Mouse (Mus musculus): ENCODE data around the gene Nol11.

Gene Nol11

DNA sequence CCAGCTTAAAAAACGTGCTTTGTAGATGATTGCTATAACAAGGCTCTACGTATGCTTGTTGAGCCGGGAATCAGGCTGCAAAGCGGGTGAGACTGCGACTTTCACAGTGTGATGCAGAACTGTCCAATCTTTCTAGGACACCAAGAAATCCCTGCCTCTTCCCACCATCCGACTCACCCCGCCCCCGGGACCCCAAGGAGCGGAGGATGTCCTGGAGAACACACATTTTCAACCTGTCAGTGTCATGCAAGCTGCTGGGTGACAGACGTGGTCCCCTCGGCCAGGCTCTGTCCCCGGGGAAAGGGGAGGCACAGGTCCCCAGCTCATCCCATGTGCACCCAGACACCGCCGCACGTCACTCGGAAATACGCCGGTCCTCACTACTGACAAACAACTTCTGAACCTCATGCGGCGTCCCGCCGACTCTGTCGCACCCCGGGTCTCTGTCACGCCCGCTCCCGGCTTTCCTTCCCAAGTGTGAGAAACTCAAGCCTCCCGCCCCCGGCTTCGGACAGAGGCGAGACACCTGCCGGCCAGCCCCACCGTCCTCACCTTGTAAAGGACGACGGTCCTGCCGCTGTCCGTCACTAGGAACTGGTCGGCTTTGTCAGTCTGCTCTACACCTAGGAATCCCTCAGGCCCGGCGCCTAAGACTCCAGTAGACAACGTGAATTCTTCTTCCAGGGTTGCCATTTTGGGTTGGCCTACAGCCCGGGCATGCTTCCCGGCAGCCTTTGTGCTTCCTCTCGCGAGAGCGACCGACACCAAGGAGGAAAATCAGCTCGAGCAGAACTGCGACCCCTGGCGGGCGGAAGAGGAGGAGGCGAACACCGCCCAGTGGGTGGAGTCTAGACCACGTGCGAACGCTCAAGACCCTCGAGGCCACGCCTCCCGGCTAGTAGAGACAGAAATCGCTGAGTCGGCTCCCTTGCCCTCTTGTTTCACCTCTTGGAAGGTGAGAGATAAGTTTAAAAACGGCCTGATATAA is at the start of gene Nol11:
Gene Nol11 (minus strand): TSS at position 817 of the 988 bp plus-strand sequence.
- Histone ChIP-seq H3K36me3 (ENCODE audit: control insufficient read depth, insufficient read depth, low read length, poor library complexity, severe bottlenecking) (peaks cover 5% of the 10 kb centered on the region; the same call in 1 of the 2 replicates), H3K27me3 (ENCODE audit: control insufficient read depth, insufficient read depth, low read length, poor library complexity, severe bottlenecking) (no peaks in the 10 kb centered on the region)
- DNase-seq (ENCODE audit: low read depth, low spot score), result peak; percentile 99

DNA sequence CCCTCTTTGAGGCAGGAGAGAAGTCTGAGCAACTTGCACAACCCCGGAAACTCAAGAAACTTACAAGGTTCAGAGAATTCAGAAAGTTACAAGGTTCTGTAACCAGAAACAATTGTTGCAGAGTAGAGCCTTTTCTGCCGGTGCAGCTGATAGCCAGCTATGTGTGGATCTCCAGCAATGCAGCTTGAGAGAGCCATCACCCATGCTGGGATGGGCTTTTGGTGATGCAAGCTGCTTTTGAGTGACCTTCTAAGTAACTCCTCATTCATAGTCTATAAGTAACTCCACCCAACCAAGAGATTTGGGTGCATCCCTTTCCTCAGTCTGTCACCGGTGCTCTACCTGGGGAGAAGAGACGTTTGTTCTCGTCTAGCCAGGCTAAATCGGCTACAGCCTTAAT is 49.3 kb upstream of the Nol11 start:
- Histone ChIP-seq H3K27me3 (ENCODE audit: control insufficient read depth, insufficient read depth, low read length, poor library complexity, severe bottlenecking) (no peaks in the 10 kb centered on the region), H3K36me3 (ENCODE audit: control insufficient read depth, insufficient read depth, low read length, poor library complexity, severe bottlenecking) (no peaks in the 10 kb centered on the region)
- no peak for DNase-seq (ENCODE audit: low read depth, low spot score)

DNA sequence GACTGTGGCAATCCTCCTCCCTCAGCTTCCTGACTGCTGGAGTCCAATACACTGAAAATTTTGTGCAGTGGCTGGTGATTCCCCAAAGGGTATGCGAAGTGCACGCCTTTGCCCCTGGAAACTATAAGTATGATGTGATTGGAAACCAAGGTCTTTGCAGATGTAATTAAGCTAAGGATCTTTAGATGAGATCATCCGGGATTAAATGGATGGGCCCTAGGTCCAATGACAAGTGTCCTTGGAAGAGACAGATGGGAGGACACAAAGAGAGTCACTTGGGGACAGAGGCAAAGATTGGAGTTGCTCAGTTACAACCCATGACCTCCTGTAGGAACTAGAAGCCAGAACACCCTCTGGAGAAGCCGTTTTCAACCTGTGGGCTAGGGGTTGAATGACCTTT is 48.4 kb upstream of the Nol11 start:
- no peaks in the 10 kb centered on the region; the same call in 1 of the 2 replicates for H3K36me3 ChIP-seq (ENCODE audit: control insufficient read depth, insufficient read depth, low read length, poor library complexity, severe bottlenecking)
- no peak for DNase-seq (ENCODE audit: low read depth, low spot score)

DNA sequence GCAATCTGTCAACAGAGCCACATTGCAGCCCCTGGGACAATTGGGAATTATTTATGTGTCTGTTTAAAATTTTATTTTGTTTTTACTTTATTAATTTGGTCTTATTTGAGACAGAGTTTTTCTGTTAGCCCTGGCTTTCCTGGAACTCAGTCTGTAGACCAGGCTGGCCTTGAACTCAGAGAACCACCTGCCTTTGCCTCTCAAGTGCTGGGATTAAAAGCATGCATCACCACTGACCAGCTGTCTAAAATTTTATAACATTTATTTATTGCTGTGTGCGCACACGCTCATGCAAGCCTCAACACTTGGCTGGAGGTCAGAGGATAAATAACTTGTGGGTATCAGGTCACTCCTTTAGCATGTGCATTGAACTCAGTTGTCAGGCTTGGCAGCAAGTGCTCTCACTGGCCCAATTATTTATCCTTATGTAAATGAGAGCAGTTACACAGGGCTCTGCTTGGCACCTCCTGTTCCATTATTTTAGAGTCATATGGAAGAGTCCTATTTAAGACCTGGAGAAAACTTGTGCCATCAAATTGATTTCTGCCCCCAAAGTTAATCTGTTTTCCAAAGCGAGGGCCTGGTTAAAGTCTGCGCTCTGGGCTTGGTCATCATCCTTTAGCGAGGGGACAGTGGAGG is 44.2 kb upstream of the Nol11 start:
- Histone ChIP-seq H3K27me3 (ENCODE audit: control insufficient read depth, insufficient read depth, low read length, poor library complexity, severe bottlenecking) (no peaks in the 10 kb centered on the region), H3K36me3 (ENCODE audit: control insufficient read depth, insufficient read depth, low read length, poor library complexity, severe bottlenecking) (peaks cover 10% of the 10 kb centered on the region; the same call in 1 of the 2 replicates)
- no peak for DNase-seq (ENCODE audit: low read depth, low spot score)

More for the DNA sequence above, 48.4 kb upstream of the Nol11 start:
- H3K27me3 ChIP-seq (ENCODE audit: control insufficient read depth, insufficient read depth, low read length, poor library complexity, severe bottlenecking), result no peaks in the 10 kb centered on the region

DNA sequence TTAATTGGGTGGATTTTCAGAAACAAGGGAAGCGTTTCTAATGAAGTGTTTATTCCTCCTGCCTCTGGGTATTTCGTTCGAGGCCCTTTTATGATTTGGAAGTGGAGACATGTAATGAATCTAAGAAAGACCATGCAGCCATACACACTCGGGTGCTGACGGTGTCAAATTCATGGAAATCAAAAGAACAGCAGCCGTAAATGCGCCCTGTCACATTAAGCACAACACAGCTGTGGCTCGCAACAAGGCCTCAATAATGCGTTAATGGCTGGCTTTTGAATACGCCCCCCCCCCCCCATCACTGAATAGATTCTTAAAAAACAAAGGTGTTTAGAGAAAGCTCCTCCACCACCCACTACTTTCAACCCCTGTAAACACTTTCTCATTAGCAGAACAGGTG is 40.9 kb upstream of the Nol11 start:
- Histone ChIP-seq H3K36me3 (ENCODE audit: control insufficient read depth, insufficient read depth, low read length, poor library complexity, severe bottlenecking) (peaks cover 10% of the 10 kb centered on the region; the same call in 1 of the 2 replicates), H3K27me3 (ENCODE audit: control insufficient read depth, insufficient read depth, low read length, poor library complexity, severe bottlenecking) (no peaks in the 10 kb centered on the region)
- no peak for DNase-seq (ENCODE audit: low read depth, low spot score)

DNA sequence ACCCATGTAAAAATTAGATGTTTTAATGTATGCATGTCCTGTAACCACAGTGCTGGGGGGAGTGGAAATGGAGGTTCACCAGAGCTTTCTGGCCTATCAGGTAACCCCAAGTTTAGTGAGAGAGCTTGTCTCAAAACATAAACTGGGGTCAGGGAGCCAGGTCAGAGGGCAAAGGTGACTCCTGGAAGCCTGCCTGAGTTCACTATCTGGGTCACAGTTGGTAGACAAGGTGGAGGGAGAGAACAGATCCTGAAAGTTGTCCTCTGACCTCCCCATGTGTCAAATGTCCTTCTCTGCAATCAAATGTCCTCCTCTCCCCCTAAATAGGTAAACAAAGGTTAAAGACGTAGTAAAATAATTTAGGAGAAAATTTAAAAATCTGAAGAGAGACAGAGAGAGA is 37.2 kb upstream of the Nol11 start:
- no peak for DNase-seq (ENCODE audit: low read depth, low spot score)
- 0 out of 2 replicates have a peak, but pooled peaks cover 9% of the 10 kb centered on the region for H3K36me3 ChIP-seq (ENCODE audit: control insufficient read depth, insufficient read depth, low read length, poor library complexity, severe bottlenecking)
- H3K27me3 ChIP-seq (ENCODE audit: control insufficient read depth, insufficient read depth, low read length, poor library complexity, severe bottlenecking), result no peaks in the 10 kb centered on the region

DNA sequence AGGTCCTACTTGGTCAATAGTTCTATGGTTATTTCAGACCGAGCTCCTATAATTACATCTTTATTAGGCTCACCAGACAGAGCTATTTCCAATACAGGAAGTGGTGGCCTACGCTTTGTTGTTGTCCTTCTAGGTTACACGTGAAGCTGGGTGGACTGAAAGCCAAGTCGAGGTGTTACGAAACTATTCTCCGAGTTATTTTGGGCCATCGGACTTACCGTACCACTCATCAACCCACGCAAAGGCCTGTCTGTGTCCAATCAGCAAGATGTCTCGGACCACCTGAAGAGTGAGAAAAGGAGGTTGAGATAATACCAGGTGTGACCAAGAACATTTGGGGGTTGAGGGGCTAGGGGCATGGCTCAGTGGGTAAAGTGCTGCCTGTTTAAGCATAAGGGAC is 36.8 kb upstream of the Nol11 start:
- no peaks in the 10 kb centered on the region for H3K27me3 ChIP-seq (ENCODE audit: control insufficient read depth, insufficient read depth, low read length, poor library complexity, severe bottlenecking)
- DNase-seq (ENCODE audit: low read depth, low spot score), result no peak
- 0 out of 2 replicates have a peak, but pooled peaks cover 9% of the 10 kb centered on the region for H3K36me3 ChIP-seq (ENCODE audit: control insufficient read depth, insufficient read depth, low read length, poor library complexity, severe bottlenecking)

DNA sequence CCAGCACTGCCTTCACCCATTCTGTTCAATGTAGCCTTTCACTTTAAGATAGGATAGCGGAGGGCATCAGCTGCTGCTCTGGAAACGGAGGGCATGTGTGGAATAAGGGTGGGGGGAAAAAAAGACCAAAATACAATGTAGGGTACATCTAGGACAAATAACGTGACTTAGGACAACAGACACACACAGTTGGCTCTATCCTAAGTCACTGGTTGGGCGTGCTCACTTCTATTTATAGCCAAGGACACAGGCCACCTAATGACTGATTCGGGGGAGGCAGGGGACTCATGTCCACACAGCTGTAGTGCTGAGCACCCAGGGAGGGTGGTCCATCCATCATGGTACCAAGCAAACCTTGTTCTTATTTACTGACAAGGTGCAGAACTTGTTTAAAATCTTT is 36.1 kb upstream of the Nol11 start:
- no peak for DNase-seq (ENCODE audit: low read depth, low spot score)
- Histone ChIP-seq H3K36me3 (ENCODE audit: control insufficient read depth, insufficient read depth, low read length, poor library complexity, severe bottlenecking) (0 out of 2 replicates have a peak, but pooled peaks cover 9% of the 10 kb centered on the region), H3K27me3 (ENCODE audit: control insufficient read depth, insufficient read depth, low read length, poor library complexity, severe bottlenecking) (no peaks in the 10 kb centered on the region)

DNA sequence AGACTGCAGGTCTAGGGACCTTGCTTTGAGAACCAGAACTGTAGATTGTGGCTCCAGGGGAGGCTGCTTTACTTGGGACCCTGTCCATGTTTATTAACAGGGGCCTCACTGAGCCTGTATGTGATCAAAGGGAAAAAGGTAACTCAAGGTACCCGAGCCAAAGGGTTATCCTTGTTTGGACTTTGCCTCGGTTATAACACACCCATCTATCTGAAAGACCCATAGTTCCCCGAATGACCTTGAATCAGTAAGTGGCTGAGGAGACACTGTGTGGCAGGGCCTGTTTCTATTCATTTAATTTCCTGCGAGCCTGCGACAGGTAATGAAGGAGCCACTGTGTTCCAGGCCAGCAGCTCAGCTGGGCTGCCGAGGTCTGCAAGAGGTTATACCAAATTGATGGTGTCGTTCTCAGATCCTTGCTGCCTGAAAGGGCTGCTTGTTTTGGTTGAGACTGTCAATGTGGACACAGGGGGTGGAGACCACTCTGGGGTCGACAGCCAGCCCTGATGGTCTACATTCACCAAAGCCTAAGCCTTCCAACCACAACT is 34.6 kb upstream of the Nol11 start:
- H3K27me3 ChIP-seq (ENCODE audit: control insufficient read depth, insufficient read depth, low read length, poor library complexity, severe bottlenecking), result no peaks in the 10 kb centered on the region
- no peak for DNase-seq (ENCODE audit: low read depth, low spot score)
- H3K36me3 ChIP-seq (ENCODE audit: control insufficient read depth, insufficient read depth, low read length, poor library complexity, severe bottlenecking), result 0 out of 2 replicates have a peak, but pooled peaks cover 4% of the 10 kb centered on the region

DNA sequence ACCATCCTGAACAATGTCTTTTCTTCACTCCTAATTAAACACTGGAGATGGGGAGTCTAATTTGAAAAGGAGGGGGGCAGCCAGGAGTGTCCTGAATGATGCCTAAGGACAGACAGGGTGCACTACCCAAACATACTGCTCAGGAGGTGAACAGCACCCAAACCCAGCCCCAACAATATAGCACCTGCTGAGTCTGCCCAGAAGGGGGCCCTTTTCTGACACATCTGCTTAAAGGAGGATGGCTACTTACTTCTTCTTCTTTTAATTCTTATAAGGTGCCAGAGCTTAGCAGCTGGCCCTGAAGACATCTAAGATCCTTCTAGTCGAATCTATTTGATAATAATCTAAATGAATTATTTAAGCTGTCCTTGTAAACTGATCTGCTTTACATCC is 34.0 kb upstream of the Nol11 start:
- no peaks in the 10 kb centered on the region for H3K27me3 ChIP-seq (ENCODE audit: control insufficient read depth, insufficient read depth, low read length, poor library complexity, severe bottlenecking)
- no peak for DNase-seq (ENCODE audit: low read depth, low spot score)
- H3K36me3 ChIP-seq (ENCODE audit: control insufficient read depth, insufficient read depth, low read length, poor library complexity, severe bottlenecking), result peaks cover 2% of the 10 kb centered on the region; the same call in 1 of the 2 replicates

DNA sequence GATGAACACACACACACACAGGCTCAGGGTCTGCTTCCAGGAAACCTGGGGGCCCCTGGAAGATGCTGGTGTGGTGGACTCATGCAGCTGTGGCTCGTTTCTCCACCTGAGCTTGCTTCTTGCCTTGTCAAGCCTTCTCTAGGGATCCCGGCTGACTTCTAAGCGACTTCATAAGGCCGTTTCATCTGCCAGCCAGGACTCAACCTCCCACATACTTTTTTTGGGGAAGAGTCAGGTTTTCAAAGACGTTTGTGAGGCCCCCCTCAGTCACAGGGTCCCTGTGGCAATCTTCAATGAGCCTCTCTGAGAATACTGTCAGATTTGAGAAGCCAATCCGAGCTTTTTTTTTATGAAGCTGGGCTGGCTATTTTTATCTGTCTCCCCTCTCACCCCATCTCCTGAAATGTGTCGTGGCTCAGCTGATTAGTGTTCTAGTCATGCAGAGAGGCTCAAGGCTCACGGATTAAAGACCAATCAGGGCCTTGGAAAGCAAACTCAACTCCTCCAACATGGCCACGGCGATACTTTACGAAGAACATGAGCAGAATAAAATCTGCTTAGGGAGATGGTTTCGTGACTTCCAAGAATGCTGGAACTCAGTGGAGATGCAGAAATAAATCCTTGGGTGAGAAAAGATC is 33.5 kb upstream of the Nol11 start:
- no peaks in the 10 kb centered on the region for H3K27me3 ChIP-seq (ENCODE audit: control insufficient read depth, insufficient read depth, low read length, poor library complexity, severe bottlenecking)
- DNase-seq (ENCODE audit: low read depth, low spot score), result no peak

DNA sequence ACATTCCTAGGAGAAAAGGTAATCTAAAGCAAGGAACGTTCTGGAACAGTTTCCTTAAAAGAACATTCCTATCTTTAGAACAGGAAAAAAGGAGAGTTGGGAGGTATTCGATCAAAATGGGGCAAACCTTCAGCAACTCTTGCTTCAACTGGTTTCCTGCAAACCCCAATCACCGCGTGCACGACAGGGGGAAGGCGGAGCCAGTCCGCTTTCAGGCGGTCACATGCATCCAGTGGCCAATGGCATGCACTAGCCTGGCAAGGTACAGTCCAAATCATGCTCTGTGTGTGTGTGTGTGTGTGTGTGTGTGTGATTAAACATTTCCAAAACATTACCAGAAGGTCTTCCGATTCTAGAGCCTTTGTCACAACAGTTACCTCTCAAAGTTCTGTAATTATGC is 25.9 kb upstream of the Nol11 start:
- H3K36me3 ChIP-seq (ENCODE audit: control insufficient read depth, insufficient read depth, low read length, poor library complexity, severe bottlenecking), result no peaks in the 10 kb centered on the region; the same call in 1 of the 2 replicates
- DNase-seq (ENCODE audit: low read depth, low spot score), result no peak
- no peaks in the 10 kb centered on the region for H3K27me3 ChIP-seq (ENCODE audit: control insufficient read depth, insufficient read depth, low read length, poor library complexity, severe bottlenecking)

More for the DNA sequence above, 33.5 kb upstream of the Nol11 start:
- H3K36me3 ChIP-seq (ENCODE audit: control insufficient read depth, insufficient read depth, low read length, poor library complexity, severe bottlenecking), result peaks cover 2% of the 10 kb centered on the region; the same call in 1 of the 2 replicates

DNA sequence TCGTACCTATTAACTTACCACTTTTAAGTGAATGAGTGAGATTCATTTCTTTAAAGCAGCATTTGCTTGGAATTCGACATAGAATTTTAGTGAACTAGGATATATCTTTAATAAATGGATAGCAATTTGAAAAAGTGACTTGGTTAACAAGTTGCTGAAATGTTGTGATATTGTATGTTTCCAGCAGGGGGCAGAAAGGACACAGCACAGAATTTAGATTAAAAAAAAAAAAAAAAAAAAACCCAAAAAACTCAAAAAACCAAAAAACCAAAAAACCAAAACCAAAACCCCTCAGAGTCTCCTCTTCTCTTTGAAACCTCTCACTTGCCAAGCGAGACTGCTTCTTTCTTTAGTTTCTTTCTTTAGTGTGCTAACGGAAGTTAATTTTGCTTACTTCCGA is 24.6 kb upstream of the Nol11 start:
- no peaks in the 10 kb centered on the region; the same call in 1 of the 2 replicates for H3K36me3 ChIP-seq (ENCODE audit: control insufficient read depth, insufficient read depth, low read length, poor library complexity, severe bottlenecking)
- no peaks in the 10 kb centered on the region for H3K27me3 ChIP-seq (ENCODE audit: control insufficient read depth, insufficient read depth, low read length, poor library complexity, severe bottlenecking)
- DNase-seq (ENCODE audit: low read depth, low spot score), result peak; percentile 74

DNA sequence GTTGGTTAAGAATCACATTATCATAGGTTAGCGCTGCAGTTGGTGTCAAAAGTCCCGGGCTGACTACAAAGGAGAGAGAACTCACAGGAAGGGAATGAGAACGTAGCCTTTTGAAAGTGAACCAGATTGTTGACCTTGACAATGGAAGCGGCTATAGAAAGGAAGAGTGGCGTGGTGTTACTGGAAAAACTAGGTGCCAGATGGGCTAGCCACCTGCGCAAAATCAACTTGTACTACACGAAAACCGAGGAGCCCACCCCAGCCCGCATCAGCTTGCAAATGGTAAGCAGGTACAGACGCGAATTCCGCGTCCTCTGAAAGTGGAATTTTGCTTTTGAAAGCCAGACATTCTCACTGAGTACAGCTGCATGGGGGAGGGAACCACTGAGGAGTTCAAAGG is 20.6 kb upstream of the Nol11 start:
- no peak for DNase-seq (ENCODE audit: low read depth, low spot score)
- H3K27me3 ChIP-seq (ENCODE audit: control insufficient read depth, insufficient read depth, low read length, poor library complexity, severe bottlenecking), result no peaks in the 10 kb centered on the region
- no peaks in the 10 kb centered on the region for H3K36me3 ChIP-seq (ENCODE audit: control insufficient read depth, insufficient read depth, low read length, poor library complexity, severe bottlenecking)
